Mouse (Mus musculus) right cerebral cortex, postnatal 4 days (tissue): ENCODE measurements around the gene Nell1.
A peak's percentile ranks its signal among the peaks of the same experiment; 100 is the strongest.
"Not testable (repeated sequence)": the region's sequence is repeated elsewhere in the genome, so short reads cannot be mapped to it uniquely, and the experiment has no call there.

ENCODE experiments used
- DNase-seq: peaks from one replicate; pipeline ENCODE4 v3.0.0-alpha.2; 2022

Nell1 gene

DNA sequence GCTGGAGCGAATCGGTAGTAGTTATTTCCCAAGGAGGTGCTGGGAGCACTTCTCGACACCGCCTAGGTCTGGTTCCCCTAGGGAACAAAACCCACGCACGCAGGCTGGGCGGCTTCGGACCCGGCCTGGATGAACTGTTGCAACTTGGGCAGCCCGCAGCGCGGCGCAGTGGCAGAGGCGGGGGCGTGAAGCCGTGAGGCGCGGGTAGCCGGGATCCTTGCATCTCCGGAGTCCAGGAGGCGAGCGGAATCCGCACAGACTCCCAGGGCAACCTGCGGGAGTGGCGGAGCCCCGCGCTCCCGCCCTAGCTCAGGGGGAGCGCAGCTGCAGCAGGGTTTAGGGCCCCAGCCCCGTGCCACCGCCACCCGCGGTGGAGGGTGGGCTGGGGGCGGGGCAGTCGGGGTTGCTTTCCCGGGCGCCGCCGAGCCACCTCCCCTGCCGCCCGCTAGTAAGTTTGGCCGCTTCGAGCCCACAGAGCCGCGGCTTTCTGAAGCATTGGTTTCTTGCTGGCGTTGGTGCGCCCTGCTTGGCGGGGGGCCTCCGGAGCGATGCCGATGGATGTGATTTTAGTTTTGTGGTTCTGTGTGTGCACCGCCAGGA, at the start of gene Nell1:
Nell1 (plus strand) TSS at position 24 of the 600 bp plus-strand sequence.
- peak; percentile 47 for DNase-seq

DNA sequence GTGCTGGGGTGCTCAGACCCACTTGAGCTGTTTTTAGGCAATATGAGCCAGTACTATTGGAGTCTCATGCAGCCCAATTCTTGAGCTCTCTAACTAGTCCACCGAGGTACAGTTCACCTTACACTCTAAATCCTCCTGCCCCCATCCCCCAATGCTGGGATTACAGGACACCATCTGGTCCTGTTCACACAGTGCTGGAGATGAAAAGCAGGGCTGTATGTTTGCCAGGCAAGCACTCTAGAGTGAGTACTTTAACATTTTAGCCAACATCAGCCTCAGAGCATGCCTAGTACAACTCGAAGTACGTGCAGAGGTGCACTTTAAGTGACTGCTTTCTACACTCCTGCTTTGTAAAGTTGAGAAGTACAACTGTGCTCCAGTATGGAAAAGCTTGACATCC, 46.1 kb upstream of the Nell1 start:
- DNase-seq = no peak

DNA sequence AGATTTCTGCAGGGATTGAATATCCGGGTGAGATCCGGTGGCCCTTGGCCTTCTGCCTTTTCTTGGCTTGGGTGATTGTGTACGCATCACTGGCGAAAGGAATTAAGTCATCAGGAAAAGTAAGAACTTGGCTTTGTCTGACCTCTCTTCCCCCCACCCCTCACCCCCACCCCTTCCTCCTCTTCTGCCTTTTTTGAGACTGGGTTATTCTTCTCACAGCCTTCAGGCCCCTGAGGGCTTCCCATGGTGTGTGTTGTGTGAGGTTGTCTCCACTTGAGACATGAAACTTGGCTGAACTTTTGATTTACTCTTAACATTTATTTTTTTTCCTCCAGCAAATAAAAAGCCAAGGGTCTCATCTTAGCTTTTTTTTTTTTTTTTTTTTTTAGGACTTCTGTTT, 44.7 kb upstream of the Nell1 start:
- no peak for DNase-seq

- DNase-seq = not testable (repeated sequence)
Measured at GRCm38 (mm10) chr7:49933386-49934115, 41.1 kb upstream of the Nell1 start.

DNA sequence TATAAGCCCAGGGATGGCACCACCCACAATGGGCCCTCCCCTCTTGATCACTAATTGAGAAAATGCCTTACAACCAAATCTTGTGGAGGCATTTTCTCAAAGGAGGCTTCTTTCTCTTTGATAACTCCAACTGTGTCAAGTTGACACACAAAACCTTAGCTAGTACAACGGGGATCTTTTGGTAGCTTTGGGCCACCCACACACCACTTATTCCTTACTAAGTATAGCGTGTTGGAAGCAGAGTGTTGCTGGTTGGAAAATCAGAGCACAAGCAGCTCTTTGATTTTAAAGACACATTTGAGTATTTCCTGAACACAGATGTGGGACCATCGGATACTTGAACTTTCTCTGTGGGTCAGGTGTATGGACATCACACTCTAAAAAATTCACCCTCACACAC, 37.8 kb upstream of the Nell1 start:
- DNase-seq = no peak

GRCm38 (mm10) chr7:49942023-49942422, 32.6 kb upstream of the Nell1 start:
- no peak for DNase-seq

DNA sequence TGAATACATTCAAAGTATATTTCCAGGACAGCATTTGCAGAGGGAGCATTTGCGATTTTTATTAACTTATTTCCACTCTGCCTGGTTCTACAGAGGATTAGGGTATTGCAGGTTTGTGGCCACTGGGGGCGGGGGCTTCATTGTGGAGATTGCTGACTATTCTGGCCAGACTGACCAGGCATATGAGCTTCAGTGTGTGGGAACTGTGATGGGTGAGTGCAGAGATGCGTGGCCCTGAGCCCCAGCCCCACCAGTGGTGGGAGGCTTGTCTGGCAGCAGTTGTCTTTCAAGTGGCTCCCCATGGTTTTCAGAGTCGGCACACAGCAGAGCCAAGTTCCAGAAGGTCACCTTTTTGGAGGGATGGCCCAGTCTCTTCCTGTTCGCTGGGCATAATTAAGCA, 32.2 kb upstream of the Nell1 start:
- no peak for DNase-seq

- no peak for DNase-seq
Measured at GRCm38 (mm10) chr7:49946691-49947090, 28.0 kb upstream of the Nell1 start.

DNA sequence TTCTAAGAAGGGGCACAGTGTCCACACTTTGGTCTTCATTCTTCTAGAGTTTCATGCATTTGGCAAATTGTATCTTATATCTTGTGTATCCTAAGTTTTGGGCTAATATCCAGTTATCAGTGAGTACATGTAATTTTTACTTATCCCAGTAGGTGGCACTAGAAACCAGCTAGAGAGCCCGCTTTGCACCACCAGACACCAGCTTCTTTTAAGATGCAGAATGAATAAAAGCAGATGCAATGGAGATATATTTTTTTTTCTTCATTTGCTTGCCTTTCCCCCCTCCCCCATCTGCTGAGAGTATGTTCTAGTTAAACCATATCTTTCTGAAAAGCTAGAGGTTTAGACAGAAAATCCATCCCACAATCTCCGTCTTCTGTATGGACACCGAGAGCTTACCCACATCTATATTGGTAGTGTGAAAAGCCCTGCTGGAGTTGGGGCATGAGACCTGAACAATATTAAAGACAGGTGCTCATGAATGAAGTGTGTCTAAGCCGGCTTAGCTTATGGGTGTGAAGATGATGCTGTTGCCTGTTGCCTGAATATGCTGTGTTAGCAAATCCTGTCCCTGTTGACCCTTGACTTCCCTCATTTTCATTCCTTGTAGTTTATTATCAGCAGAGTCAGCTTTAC, 21.0 kb upstream of the Nell1 start:
- no peak for DNase-seq

- DNase-seq = no peak
Measured at GRCm38 (mm10) chr7:49954834-49955233, 19.8 kb upstream of the Nell1 start.

GRCm38 (mm10) chr7:49957142-49957541, 17.5 kb upstream of the Nell1 start:
- DNase-seq = no peak

DNA sequence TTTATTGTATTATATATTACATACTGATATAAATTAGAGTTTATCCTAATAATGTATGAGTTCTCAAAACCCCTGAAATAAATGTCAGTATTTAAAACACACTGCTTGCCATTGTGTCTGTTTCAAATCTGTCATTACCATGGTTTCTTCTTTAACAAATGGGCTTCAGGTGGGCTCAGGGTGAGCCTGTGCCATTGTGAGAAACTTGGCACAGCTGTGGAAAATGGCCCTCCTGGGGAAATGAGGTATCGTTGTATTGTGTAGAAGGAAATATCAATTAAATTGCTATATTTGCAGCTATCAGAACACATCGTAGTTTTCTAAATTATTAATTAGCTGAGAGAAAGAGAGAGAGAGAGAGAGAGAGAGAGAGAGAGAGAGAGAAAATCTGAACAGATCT, 10.9 kb upstream of the Nell1 start:
- no peak for DNase-seq

DNA sequence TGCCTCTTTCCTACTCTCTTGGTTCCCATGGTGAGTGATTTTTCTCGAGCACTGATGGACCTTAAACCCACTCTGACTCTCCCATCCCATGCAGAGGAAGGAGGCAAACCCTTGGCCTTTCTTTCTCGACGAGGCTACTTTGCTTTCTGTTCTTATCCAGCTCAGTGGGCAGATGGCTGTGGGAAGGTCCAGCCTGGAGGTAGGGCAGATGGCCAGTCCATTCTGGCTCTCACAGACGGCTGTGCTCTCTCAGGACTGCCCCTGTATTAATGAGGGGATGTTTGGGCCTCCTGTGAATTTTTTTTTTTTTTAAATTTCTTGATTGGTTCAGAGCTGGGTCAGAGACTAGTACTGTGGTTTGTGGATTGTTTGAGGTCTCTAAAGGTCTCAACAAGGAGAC, 5.1 kb upstream of the Nell1 start:
- DNase-seq = no peak

DNA sequence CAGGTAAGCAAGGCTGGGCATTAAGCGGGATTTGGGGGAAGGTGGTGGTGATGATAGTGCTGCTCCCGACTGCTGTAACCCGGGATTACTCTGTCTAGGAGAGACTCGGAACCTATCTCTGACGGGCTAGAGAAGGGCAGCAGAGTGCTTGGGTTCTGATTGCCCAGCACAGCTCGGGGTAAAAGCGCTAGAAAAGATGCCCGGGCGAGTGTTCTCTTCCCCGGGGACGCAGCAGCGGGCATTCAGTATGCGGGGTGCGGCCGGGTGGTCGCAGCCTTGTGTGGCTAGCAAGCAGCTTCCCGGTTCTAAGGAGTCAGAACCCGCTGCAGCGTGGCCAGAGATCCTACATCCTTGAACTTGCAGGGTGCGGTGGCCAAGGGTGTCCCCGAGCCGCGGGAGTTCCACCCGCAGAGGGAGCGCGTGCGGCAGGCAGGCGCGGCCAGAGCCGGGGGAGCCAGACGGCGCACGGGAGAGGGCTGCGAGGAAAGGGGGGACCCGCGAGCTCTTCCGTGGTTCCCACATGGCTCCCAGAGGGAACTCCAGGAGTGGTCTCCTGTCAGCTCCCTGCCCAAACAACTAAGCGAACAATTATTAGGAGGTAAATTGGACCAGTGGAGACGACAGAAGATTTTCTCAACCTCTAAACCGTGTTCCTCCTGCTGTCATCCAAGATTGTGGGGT, 917 bp downstream of the Nell1 start:
- peak; percentile 64 for DNase-seq

- DNase-seq = no peak
Measured at GRCm38 (mm10) chr7:49981511-49982227, 7.0 kb downstream of the Nell1 start.

- DNase-seq = no peak
Measured at GRCm38 (mm10) chr7:49984698-49985097, 10.0 kb downstream of the Nell1 start.

- no peak for DNase-seq
Measured at GRCm38 (mm10) chr7:49985947-49986346, 11.3 kb downstream of the Nell1 start.

- no peak for DNase-seq
Measured at GRCm38 (mm10) chr7:49999321-49999720, 24.7 kb downstream of the Nell1 start.

DNA sequence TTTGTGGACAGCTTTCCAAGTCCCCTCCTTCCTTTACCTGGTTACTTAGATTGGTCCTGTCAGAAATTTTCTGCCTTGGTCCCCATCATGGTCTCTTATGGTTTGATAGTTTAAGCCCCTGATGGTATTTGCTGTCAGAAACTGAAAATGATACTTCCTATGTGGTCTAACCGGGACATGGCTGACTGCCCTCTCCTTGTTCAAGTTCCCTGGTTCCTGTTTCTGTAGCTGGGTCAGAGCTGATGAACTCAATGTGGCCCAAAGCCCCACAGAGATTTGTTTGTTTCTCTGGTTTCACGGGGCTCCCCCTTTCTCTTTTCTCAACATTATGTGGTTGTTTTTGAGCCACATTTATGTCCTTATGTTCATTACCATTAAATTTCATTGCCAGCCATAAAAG, 30.6 kb downstream of the Nell1 start:
- no peak for DNase-seq

GRCm38 (mm10) chr7:50035187-50036153, 60.8 kb downstream of the Nell1 start:
- no peak for DNase-seq

- DNase-seq = no peak
Measured at GRCm38 (mm10) chr7:50041112-50041511, 66.4 kb downstream of the Nell1 start.

DNA sequence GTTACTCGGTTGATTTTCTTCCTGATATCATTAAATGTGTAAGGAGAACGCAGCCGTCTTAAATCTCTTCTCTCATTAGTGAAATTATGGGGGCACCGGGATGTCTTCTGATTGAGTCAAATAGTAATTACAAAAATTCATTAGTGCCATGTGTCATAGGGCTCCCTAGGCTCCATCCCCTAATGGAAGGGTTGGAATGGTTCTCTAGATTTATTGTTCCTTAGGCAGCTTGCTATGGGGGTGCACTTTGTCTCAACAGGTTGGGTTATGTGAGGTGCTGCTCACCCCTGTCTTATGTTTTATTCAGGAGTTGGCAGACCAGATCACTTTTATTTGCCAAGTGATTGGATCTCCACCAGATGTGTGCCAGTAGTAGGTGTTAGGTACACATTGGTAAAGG, 75.5 kb downstream of the Nell1 start:
- DNase-seq = no peak
